Mouse (Mus musculus) left cerebral cortex, postnatal 14 days (tissue): ENCODE measurements around the gene Etv5. TPM values are rescaled to one million over a fixed set of nuclear protein-coding genes. Genes with fewer than 3 reads are reported as not detected.

Experiments
- DNase-seq, 2 experiments: peaks; one replicate each; pipeline ENCODE4 v3.0.0; 2021 to 2022; ENCODE audit warnings: low spot score in 2 of 2, mixed read lengths in 1 of 2
- intact Hi-C: fragments of 180-260 bp; cut with DNase I; formaldehyde crosslinking; loops from one replicate; pipeline ENCODE4 v1.15.1; 2025
- long read RNA-seq, 2 experiments: library from polyadenylated mRNA; stranded (forward); transcript quantifications; one replicate each; pipeline ENCODE4 v2.0.0; 2021
- total RNA-seq, 2 experiments: library from RNA; stranded (reverse); gene quantifications; 2 replicates each; pipeline ENCODE4 v1.2.3; 2021

The Etv5 gene
- 10 to 100 TPM; 59.9 to 68.8 TPM for total RNA-seq
- long read RNA-seq, experiment 1, transcript Etv5-201 (13 exons, 3,975 nt): major isoform, 30 of 52 reads
- long read RNA-seq, experiment 1, partial matches to known transcripts: 9 of 52 reads
- long read RNA-seq, experiment 1, other reads (novel, unspliced or antisense): 13 of 52 reads
- long read RNA-seq, experiment 2, transcript Etv5-201 (13 exons, 3,975 nt): major isoform, 16 of 35 reads
- long read RNA-seq, experiment 2, partial matches to known transcripts: 12 of 35 reads
- long read RNA-seq, experiment 2, other reads (novel, unspliced or antisense): 7 of 35 reads

GRCm38 (mm10) chr16:22439499-22440177 lies at the start of gene Etv5:
TSS of gene Etv5 (minus strand) at chr16:22439719.
- intact Hi-C loops: loop anchor here (2.0 to 10.0 kb wide), 3 partner anchors 68 to 125 kb away; no protein-coding TSS in a partner anchor

GRCm38 (mm10) chr16:22483900-22484299 lies 44.4 kb upstream of the Etv5 start:
- DNase-seq: peak; percentile 39 to 48
- intact Hi-C loops: no loop called here

More at GRCm38 (mm10) chr16:22439499-22440177, at the start of gene Etv5:
- DNase-seq: peak; percentile 99 to 100

- intact Hi-C loops: no loop called here
- DNase-seq: no peak
These were observed 39.8 kb upstream of the Etv5 start for GRCm38 (mm10) chr16:22479322-22479721.

GRCm38 (mm10) chr16:22471728-22472127 lies 32.2 kb upstream of the Etv5 start:
- no peak for DNase-seq
- intact Hi-C loops: no loop called here

DNA sequence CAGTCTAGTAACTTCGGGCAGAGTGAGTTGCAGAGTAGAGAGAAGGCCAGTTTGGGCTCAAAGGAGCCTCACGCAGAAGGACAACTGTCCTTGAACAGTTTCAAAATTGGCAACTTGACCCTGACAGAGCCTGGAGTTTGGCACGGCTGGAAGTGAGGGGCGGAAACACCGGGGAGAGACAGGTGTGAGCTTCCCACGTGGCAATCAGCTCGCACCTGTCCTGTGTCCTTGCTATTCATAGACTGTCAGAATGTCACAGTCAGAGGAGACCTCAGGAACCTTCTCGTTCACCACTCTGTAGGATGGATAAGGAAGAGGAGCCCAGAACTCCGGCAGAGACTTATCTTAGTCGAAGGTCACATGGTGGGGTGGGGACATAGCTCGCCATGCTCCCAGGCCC lies 29.9 kb upstream of the Etv5 start:
- intact Hi-C loops: no loop called here
- DNase-seq: no peak

- intact Hi-C loops: no loop called here
- no peak for DNase-seq
These were observed 27.6 kb upstream of the Etv5 start for GRCm38 (mm10) chr16:22467111-22467510.

GRCm38 (mm10) chr16:22466381-22466780 lies 26.9 kb upstream of the Etv5 start:
- DNase-seq: no peak
- intact Hi-C loops: no loop called here

- DNase-seq: no peak
- intact Hi-C loops: no loop called here
These were observed 22.7 kb upstream of the Etv5 start for GRCm38 (mm10) chr16:22462220-22462619.

GRCm38 (mm10) chr16:22461728-22462127 lies 22.2 kb upstream of the Etv5 start:
- intact Hi-C loops: no loop called here
- no peak for DNase-seq

- intact Hi-C loops: no loop called here
- DNase-seq: no peak
These were observed 21.4 kb upstream of the Etv5 start for GRCm38 (mm10) chr16:22460960-22461359.

GRCm38 (mm10) chr16:22452082-22452481 lies 12.6 kb upstream of the Etv5 start:
- intact Hi-C loops: no loop called here
- no peak for DNase-seq

- DNase-seq: no peak
- intact Hi-C loops: no loop called here
These were observed 8.6 kb upstream of the Etv5 start for GRCm38 (mm10) chr16:22448093-22448492.

DNA sequence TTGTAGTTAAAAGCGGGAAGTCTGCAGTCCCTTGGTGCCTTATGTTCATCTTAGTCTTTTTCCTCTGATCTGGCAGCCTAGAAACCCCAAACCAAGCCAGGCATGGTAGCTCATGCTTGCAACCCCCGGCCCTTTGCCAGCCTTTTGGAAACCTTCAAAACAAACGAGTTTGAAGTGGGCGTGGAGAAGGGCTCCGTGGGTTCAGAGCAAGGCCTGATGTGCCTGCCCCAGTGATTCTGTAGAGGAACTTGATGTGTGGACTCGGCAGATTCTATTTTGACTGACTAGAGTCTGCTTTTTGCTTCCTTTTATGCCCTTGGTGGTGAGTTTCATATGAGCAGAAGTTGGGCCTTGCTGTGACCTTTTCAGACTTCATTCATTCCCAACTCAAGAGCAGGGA lies 5.3 kb upstream of the Etv5 start:
- intact Hi-C loops: loop anchor here (5.0 kb wide), 1 partner anchor 63 kb away; no protein-coding TSS in a partner anchor
- DNase-seq: peak; percentile 22 to 44

DNA sequence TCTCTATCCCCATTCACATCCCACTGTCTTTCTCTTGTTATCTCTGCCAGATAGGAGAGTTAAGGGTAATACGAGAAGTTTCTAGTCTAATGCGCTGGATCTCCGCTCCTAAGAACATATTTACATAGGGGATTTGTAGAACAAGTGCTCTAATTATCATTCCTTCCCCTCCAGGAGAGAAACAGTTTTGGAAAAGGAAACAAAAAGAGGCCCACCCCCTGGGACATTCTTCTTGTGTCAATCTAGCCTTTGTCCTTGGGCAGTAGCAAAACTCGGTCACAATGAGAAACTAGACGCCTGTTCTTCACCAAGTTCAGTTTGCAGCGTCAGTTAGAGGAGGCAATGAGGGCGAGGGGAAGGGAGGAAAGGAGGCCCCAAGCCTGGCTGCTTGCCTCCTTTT lies 2.7 kb upstream of the Etv5 start:
- no peak for DNase-seq
- intact Hi-C loops: loop anchor here (5.0 kb wide), 1 partner anchor 65 kb away; no protein-coding TSS in a partner anchor

GRCm38 (mm10) chr16:22441317-22441716 lies 1.8 kb upstream of the Etv5 start:
- intact Hi-C loops: loop anchor here (5.0 kb wide), 1 partner anchor 66 kb away; no protein-coding TSS in a partner anchor
- DNase-seq: no peak

GRCm38 (mm10) chr16:22440269-22440668 lies 750 bp upstream of the Etv5 start:
- intact Hi-C loops: loop anchor here (5.0 kb wide), 1 partner anchor 67 kb away; no protein-coding TSS in a partner anchor
- DNase-seq: peak; percentile 63 to 68

DNA sequence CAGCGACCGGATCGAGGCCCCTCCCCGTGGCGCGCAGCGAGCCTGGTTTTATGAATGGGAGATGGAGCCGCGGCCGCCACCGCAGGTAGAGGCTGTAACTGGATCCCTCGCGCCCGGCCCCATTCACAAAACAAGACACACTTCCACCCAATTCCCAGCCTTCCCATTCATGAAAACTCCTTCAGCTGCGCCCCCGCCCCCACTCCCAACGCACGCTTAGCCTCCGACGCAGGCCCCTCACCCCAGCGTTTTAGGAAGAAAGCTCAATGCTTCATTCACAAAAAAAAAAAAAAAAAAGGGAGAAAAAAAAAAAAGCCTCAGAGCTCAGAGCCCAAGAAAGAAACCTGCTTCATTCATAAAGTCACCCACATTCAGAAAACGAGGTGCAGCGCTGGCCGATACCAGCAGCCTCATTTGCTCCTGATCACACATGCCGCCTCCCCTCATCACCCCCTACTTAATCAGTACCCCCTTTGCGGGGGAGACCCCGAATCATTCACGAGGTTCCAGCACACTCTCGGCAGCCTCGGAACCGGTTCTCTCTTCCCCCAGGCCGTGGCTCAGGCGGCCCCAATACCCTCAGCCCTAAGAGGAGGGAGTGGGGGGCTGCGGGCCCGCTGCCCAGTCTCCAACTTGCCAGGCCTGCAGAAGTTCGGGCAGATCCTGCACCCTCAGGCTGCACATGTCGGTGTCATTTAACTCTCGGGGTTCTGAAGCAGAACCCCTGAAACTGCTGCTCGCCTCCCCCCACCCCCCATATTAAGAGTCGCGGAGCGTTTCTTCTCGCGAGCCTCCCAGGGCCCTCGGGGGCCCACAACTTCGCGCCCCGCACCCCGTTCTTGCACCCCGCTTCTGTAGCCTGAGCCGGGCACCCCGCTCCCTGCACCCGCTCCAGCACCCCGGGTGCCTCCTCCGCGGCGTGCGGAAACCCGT lies 812 bp downstream of the Etv5 start:
- peak; percentile 77 to 92 for DNase-seq

DNA sequence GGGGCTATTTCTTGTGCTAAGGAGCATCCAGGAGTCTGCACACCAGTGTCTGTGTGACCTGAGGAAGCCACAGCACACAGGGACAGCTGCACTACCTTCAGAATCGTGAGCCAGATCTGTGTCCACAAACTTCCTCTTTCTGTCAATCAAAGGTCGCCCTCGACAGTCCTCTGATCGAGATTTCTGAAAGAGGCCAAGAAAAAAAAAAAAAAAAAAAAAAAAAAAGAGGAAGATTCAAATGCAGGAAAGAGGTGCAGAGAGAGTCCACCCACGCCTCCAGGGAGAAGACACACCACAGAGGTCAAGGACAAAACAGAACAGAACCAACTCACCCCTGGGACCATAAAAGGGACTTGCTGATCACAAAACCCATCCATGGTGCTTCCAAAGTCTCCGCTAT lies 3.4 kb downstream of the Etv5 start:
- no peak for DNase-seq

More for the DNA sequence above, 812 bp downstream of the Etv5 start:
- intact Hi-C loops: loop anchor here (2.0 to 10.0 kb wide), 2 partner anchors 110 to 124 kb away; no protein-coding TSS in a partner anchor

DNA sequence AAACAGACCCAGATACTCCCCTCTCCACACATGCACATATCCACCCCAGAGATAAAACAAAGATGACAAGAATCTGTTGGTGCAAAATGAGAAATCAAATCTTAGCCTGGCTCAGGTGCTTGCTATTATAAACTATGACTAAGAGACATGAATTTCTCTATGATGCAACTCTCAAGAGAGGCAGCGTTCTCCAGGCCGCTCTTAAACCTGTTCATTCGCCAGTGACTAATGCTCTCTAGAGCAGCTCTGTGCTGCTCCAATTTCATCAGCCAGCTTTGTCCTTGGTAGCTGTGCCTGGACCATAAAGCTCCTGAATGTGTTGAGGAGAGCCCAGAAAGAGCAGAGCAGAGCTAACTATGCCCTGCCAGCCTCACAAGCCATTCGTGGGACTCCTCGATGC lies 5.0 kb downstream of the Etv5 start:
- intact Hi-C loops: loop anchor here (10.0 kb wide), 1 partner anchor 120 kb away; no protein-coding TSS in a partner anchor
- DNase-seq: no peak

More for the DNA sequence above, 3.4 kb downstream of the Etv5 start:
- intact Hi-C loops: loop anchor here (10.0 kb wide), 1 partner anchor 121 kb away; no protein-coding TSS in a partner anchor
